Mouse (Mus musculus) telencephalon, adult 2 months (tissue): Measurements from ENCODE around the gene Cdc6.

Experiments
- DNase-seq: peaks from one replicate; pipeline ENCODE4 v3.0.0-alpha.2; 2011; ENCODE audit warnings: low read depth, low spot score

The Cdc6 gene

GRCm38 (mm10) chr11:98961051-98961592 is 53.5 kb downstream of the Cdc6 start:
- no peak for DNase-seq

- no peak for DNase-seq
Observed at GRCm38 (mm10) chr11:98961766-98962165, 54.2 kb downstream of the Cdc6 start.

- no peak for DNase-seq
Observed at GRCm38 (mm10) chr11:98962421-98963095, 55.0 kb downstream of the Cdc6 start.

- DNase-seq = no peak
Observed at GRCm38 (mm10) chr11:98963191-98964021, 55.8 kb downstream of the Cdc6 start.

GRCm38 (mm10) chr11:98964201-98964615 is 56.6 kb downstream of the Cdc6 start:
- no peak for DNase-seq

- DNase-seq = no peak
Observed at GRCm38 (mm10) chr11:98964616-98965415, 57.2 kb downstream of the Cdc6 start.

GRCm38 (mm10) chr11:98965416-98966077 is 57.9 kb downstream of the Cdc6 start:
- no peak for DNase-seq

GRCm38 (mm10) chr11:98966499-98967141 is 59.0 kb downstream of the Cdc6 start:
- no peak for DNase-seq

- DNase-seq = no peak
Observed at GRCm38 (mm10) chr11:98968079-98968478, 60.5 kb downstream of the Cdc6 start.

- no peak for DNase-seq
Observed at GRCm38 (mm10) chr11:98968716-98969495, 61.3 kb downstream of the Cdc6 start.

GRCm38 (mm10) chr11:98969496-98969927 is 61.9 kb downstream of the Cdc6 start:
- DNase-seq = peak; percentile 84

GRCm38 (mm10) chr11:98970191-98970925 is 62.8 kb downstream of the Cdc6 start:
- DNase-seq = no peak

GRCm38 (mm10) chr11:98971316-98972031 is 63.9 kb downstream of the Cdc6 start:
- no peak for DNase-seq

- no peak for DNase-seq
Observed at GRCm38 (mm10) chr11:98972215-98972614, 64.6 kb downstream of the Cdc6 start.

- DNase-seq = no peak
Observed at GRCm38 (mm10) chr11:98972801-98973360, 65.3 kb downstream of the Cdc6 start.
